Mouse (Mus musculus): ENCODE measurements at regions not wholly inside any gene's neighbourhood (a gene's known extent, or its start where the extent isn't known, plus 50 kb on each side); places are given as distances from the start of the nearest gene placed in this dataset.

DNA sequence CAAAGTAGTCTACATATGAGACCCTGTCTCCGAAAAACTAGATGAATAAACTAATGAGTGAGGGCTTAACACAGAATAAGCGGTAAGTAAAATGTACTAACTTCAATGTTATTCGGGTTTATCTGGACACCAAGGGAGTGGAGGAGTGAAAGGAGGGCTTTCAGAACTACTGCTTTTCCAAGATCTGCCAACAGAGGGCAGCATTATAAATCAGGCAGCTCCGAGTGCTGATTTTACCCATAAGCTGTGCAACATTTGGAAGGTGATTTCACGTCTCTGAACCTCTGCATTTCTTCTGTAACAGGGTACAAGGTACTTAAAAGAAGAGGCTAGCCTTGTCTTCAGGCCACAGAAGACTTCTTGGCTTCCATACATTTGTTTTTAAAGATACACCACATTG lies 74.2 kb downstream of the Foxi3 start:
- TF ChIP-seq CTCF (IDR thresholded peaks at IDR 0.05; ENCODE audit: low read depth) (peak; percentile 34; the same call in 1 of the 2 replicates), EP300 (IDR thresholded peaks at IDR 0.05; ENCODE audit: low read depth) (no peak)
